Mouse (Mus musculus) thymus, postnatal 36 days (tissue): ENCODE data around the gene Dhrs2.

ENCODE experiments used
- DNase-seq, 2 experiments: peaks; one replicate each; pipeline ENCODE4 v3.0.0; 2022; ENCODE audit warnings: mixed read lengths in 2 of 2

Gene Dhrs2

DNA sequence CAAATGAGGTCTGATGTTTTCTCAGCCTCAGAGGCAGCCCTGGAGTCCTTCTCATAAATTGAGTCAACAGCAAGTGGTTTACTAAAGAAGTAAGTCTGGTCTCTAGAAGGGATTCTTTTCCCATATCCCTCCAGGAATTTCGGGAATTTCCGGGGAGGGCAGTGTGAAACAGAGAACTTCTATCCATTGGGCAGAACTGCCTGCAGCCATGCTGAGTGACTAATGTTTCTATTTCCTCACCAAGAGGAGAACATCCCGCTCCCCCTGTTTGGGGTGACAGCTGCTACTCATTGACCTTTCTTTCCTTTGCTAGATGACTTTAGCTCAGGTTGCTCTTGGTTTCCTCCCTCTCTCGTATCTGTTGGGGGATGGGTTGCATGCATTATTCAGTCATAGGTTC, 31.8 kb downstream of the Dhrs2 start:
- no peak for DNase-seq

DNA sequence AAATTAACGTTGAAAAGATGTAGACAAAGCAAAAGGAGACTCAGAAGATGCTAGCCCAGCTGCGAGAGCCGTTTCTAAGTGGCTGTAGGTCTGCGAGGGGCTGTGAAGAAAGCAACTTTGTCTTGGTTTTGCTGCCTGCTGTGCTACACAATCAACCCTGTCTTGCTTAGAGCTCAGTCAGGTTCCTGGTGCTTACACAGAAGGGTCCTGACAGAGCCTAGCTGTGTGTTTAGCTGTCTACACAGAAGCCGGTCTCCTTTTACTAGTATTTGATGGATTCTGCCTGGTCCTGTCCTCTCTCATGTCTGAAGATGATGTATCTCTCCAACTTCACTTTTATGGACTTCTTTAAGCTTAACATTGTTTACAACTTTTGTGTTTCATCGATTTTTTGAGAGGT, 33.6 kb downstream of the Dhrs2 start:
- no peak for DNase-seq

DNA sequence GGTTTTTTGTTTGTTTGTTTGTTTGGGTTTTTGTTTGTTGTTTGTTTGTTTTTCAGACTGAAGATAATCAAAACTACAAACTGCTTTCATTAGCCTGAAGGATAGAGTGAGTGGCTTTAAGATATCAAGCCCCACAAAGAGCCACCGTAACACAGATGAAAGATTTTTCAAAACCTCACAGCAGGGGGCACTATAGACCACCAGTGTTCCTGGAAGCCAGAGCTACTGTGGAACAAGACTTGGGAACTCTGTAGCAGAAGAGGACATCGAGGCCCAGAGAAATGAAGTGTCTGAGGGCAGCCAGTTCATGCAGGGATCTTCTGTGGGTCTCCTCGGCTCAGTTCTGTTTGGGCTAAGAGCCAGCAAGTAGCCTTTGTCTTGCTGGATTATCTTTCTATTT, 49.4 kb downstream of the Dhrs2 start:
- peak; percentile 6 to 7 for DNase-seq

DNA sequence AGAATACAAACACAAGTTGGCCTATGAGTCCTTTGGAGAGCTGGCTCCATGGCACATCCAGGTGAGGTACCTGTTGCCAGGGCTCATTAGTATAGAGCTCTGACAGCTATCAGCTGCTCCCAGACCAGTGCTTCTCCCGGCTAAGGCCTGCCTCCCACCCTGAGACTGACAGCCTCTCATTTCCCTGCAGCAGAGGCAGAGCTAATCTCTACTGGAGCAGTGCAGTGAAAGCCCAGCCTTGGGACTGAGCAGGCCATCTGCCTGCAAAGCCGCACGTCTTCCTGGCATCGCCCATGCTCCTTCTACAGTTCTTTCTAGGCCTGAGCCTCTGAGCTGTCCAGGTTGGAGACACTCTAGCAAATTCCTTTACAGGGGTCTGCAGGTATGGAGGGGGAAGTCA, 51.2 kb downstream of the Dhrs2 start:
- DNase-seq: no peak

DNA sequence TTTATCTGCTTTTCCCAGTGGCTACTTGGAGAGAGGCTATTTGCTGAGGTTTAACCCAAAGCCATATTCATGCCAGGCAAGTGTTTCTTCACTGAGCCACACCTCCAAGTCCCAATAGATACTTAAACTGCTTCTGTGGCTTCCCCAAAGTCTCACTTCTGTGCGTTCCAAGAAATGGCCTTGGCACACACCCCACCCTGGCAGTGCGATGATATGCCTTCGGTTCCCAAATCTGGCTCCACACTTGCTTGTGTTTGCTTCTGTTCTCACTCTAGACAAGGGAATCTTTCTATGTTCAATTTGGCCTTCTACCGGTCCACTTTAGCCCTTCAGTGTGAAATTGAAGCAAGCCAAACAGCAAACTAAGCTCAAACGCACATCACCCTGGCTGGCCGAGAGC, 53.0 kb downstream of the Dhrs2 start:
- DNase-seq: no peak

DNA sequence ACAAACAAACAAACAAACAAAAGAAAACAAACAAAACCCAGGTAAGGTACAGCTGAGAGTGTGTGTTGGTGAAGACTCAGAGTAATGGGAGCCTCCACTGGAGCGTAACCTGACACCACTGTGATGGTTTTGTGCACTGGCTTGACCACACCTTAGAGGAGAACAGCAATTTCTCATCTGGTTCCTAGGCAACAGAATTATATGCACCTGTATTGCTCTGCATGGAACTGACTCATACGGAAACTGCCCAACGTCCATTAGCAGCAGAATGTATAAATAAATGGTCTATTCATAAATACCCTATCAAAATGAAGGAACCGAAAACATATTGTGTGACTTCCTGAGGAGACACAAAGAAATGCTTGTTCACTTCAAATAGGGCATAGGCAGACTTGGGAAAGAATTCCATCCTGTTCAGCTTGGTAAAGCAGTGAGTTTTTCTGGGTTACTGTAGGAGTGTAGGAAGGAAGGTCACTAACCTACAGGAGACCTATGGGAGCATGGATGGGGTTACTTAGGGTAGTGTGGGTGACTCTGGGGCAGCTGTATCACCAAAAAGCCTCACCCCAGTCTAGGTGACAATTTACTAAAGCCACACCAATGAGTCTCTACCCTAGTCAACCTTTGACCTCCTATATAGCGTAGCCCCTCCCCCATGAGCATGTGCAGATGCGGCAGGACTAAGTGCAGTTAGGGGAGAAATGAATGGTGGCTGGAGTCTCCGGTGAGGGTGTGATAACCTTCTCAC, 57.7 kb downstream of the Dhrs2 start:
- DNase-seq: no peak
